Mouse (Mus musculus) thymus, adult 18-20 months (tissue): ENCODE data around the gene C1qtnf1.
"Not testable (repeated sequence)": the region's sequence is repeated elsewhere in the genome, so short reads cannot be mapped to it uniquely, and the experiment has no call there.

Source experiments
- DNase-seq, 2 experiments: peaks; one replicate each; pipeline ENCODE4 v3.0.0; 2022; ENCODE audit warnings: mixed read lengths in 2 of 2

The C1qtnf1 gene

DNA sequence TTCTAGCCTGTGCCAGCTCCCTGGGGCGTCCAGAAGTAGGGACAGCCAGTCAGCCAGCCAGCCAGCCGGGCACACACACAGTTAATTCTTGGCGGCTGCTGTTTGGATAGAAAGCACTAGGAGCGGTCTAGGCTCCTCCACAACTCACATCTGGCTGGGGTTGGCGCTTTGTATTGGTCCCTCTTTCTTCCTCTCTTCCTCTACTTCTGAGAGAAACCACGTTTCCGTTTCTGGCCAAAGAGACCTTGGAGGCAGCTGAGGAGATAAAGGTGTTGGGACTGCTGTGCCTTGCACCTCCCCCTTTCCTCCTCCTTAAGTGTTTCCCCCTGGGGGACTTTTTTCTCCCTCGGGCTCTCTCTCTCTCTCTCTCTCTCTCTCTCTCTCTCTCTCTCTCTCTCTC lies at the start of gene C1qtnf1:
C1qtnf1 (plus strand) TSS at position 218 of the 400 bp plus-strand sequence.
- peak in 1 of 2 experiments; percentile 47 for DNase-seq

DNA sequence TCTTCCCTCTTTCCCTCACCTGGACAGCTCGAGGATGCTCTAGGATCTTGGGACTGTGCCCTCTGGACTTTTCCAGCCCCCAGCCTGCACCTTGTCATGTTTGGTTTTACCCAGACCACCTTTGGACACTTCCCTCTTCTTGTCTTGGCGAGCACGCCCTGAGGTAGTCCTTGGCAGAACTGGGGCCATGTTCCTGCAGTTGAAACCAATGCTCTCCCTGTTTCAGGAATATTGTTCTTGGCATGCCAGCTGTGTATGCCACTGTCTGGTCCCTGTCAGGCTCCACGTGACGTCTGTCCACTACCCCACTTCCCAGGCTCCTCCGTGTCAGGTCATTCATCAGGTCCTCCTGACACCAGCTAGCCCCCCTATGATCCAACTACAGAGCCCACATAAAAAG lies 49.3 kb upstream of the C1qtnf1 start:
- no peak for DNase-seq

DNA sequence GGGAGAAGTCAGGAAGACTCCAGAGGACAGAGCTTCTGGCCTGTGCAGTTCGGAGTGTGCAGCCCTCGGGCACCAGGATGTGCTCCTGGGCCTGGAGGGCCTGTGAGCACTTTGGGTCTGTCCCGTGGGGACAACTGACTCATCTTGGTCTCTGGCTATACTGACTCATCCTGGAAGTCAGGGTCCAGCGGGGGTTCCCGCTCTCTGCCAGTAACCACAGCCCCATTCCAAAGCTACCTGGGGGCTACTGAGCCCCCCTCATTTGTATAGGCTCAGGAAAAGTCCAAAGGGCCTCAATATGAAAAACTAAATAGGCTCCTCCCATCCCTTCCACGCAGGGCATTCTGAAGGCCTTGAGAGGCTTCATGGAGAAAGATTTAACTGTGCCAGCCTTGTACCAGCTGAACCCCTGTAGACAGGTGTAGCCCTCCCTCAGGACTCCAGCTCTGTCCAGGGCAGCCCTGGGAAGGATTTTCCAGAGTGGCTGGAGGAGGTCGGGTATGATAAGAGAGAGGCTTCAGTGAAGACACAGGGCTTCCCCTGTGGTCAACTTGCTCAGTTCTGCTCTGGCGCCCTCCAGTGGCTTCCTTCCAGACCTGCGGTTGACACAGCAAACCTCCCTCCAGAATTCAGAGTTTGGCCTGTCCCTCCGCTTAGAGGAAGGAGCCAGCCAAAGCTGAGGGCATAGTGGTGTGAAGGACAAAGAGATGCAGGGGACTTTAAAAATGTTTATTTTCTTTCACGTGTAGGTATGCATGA lies 48.6 kb upstream of the C1qtnf1 start:
- DNase-seq = peak; percentile 54 to 59

DNA sequence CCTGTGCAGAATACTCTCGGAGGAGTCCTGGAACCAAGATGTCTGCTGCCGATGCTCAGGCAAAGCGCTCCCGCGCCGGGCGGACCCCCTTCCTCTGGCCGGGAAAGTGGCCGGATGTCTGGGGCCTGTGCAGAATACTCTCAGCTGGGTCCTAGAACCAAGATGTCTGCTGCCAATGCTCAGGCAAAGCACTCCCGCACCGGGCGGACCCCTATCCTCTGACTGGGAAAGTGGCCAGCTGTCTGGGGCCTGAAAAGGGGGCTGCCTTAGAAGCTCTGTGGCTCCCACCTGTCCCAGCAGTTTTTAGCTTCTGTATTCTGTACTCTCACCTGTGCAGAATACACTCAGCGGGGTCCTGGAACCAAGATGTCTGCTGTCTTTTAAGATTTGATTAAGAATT lies 40.2 kb upstream of the C1qtnf1 start:
- not testable (repeated sequence) for DNase-seq

DNA sequence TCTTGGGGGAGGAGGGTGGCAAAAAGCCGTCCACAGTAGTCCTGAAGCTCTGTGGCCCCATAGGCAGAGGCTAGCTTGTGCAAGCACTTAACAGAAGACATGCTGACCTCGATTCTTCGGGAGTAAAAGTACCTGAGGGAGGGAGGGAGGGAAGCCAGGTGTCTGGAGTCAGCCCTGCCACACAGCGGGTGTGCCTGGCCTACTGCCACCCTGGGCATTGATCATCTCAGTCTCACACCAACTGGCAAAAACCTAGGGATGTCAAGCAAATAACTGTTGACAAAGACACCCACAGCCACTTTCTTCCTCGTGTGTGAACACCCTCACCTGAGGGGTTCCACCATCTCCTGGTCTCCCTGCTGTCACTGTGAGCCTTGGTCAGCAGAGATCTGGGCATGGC lies 34.0 kb upstream of the C1qtnf1 start:
- DNase-seq = no peak

DNA sequence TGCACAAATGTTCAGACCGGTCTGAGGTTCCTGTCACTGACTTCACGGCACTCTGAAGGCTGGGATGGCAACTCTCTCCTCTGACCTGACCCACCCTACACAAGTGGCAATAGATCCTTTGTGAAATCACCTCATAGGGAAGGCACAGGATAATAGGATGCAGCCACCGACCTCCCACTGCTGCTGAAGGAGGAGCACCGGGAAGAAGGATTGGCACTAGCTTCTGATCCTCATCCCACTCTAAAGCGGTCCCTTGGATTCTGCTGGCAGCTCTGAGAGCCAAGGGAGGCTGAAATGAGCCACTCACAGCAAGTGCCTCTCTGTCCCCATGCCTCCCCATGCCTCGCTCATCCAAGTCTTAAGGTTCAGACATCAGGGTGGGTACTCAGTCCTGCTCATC lies 33.5 kb upstream of the C1qtnf1 start:
- no peak for DNase-seq

DNA sequence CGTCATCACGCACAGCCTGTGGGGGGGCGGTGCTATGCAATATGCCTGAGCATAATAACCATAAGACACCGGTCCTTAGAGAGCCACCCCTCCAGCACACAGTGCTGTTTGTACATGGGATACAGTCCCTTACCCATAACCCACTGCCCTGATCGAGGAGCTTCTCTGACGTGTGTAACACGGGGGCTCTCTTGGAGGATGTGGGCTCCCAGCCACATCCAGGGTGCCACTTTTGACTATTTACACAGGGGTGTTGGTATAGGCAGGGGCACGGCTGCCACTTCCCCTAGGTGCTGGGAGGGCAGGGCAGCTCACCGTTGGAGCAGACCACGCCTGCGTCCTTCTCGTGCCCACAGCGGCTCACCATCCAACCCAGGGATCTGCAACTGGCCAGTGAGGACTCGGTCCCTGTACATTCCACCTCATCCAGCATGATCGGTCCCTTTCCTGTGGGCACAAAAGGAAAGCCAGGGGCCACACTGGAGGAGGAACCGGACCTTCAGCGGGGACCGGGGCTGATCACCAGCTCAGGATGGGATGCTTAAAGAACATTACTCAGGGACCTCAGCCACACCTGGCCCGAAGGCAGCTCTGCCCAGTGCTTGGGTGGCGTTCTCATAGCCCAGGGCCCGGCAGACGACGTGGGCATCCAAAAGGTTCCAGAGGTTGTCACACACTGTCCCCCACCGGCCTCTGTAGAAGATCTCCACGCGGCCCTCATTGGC lies 30.0 kb upstream of the C1qtnf1 start:
- DNase-seq = no peak

DNA sequence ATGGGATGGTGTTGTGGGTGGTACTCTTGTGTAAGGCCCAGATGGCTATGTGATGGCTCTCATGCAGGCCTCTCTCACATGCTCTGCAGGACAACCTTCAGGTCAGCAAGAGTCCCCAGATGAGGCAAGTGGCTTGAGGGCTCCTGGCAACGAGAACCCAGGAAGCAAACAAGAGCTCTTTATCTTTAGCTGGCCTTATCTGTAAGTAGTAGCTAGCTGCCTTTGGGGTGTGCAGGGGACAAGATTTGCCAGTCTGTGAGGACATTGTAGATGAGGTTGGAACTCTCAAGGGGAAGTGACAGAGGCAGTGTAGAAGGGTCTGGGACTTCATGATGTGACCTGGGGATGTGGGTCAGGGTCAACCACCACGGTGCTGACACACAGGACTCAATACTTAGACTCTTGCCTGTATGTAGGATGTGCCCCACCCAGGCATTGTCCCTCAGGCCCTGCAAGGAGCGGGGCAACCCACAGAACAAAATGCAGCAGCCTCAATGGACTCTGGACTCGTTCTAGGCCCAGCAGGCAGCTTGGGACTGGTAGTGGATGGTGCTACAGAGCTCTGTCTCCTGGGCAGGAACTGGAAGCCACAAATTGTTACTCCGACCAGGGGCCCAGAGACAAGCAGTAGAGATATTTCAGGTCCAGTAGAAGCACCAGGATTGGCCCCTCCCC lies 28.0 kb upstream of the C1qtnf1 start:
- DNase-seq = peak in 1 of 2 experiments; percentile 1

DNA sequence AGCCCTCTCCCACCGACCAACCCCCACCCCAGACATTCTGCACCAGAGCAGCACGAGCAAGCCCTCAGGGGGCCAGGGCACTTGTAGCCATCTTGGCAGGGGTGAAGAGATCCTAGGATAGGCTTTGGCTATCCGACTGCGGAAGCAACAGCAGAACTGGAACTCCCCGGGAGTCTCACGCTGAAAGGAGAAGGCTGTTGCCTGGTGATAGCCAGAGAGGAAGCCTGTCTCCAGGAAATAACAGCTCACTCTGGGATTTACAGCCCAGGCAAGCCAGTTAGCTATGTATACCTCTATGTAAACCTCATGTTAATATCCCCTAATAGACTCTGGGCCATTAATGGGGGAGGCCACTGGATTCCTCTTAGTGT lies 27.5 kb upstream of the C1qtnf1 start:
- DNase-seq = peak in 1 of 2 experiments; percentile 1

DNA sequence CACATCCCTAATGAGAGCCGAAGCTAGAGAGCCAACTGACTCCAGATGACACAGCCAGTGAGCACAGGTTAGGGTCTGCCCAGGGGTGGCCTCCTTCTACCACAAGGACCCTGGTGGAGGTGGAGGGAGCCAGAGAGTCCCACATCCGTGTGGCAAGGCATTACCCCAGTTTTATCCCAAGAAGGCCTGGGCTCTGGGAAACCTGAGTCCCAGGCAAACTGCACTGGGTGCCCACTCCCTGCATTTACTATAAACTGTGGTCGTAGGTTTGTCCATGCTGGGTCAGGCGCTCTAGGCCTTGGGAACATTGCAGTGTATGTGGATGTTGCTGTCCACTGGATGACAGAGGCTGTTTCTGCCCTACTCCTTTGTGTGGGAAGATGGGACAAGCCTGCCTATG lies 26.8 kb upstream of the C1qtnf1 start:
- peak in 1 of 2 experiments; percentile 3 for DNase-seq

DNA sequence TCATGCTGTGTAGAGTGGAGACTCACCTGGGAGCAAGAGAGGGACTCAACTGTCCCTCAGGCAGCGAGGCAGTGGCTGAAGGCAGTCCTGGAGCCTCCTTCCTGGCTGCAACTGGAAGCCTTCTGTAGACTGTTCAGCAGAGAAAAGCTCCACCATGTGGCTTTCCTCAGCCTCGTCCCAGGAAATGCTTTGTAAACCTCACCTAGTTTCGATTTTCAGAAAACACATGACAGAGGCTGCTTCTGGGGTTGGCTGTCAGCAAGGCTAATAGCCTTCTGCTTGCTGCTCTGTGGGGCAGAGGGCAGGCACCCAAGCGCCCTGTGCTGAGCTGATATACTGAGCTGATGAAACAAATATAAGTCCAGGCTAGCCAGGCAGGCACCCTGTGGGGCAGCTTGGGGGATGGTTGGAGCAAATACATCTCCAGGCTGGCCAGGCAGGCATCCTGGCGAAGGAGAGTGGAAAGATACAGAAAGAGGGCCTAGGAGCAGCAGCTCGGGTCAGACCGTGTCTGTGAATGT lies 26.2 kb upstream of the C1qtnf1 start, which contains the start of gene Lgals3bp:
Lgals3bp (minus strand) TSS at position 333 of the 521 bp plus-strand sequence.
- DNase-seq = peak; percentile 51 to 68

DNA sequence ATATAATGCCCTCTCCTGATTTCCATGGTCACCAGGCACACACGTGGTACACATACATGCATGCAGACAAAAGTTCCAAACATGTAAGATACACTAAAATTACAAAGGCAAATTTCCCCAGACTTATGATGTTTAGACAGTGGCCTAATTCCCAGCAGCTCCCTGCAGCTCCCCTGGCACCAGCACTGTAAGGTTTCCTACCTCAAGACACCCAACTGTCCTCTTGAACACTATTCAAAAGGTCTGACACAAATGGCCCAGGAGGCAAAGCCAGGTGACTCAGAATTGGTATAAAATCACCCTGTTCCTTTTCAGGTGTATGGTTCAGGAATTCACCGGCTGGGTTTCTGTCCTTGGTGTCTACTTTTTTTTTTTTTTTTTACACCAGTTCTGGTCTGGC lies 24.8 kb upstream of the C1qtnf1 start:
- no peak for DNase-seq

DNA sequence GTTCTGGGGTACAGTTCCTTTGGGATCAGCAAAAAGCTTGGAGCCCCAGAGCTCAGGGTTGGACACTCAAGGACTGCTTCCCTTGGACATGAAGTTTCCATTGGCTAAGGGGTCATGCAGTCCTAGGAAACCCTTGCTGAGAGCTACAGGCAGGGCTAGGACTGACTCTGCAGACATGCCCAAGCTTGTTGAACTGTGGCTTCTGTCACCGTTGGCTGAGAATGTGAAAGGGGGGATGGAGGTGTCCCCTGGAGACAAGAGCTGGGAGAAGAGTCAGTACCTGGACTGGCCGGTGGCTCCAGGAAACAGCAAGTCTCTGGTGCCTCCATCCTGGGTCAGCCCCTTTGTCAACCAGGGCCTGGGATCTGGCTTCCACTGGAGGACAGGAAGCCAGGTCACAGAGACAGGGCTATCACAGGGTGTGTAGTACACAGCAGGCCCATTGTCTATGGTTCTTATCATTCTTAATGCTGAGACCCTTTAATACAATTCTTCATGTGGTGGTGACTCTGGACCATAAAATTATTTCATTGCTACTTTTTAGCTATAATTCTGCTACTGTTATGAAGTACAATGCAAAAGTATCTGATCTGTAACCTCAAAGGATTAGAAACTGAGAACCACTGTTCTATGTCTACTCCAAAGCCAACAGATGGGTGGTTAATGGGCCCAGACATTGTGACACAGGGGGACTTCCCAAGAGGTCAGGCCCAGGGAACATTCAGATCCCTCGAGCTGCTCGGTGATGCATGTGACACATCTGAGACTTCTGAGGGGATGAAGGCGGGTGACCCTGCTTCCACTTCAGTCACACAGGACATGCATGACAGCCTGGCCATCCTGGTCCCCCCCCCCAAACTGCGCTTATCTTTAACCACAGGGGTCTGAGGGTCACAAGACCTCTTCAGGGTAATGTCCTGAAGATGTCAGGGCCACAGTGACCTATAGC lies 23.8 kb upstream of the C1qtnf1 start:
- DNase-seq = peak in 1 of 2 experiments; percentile 1

DNA sequence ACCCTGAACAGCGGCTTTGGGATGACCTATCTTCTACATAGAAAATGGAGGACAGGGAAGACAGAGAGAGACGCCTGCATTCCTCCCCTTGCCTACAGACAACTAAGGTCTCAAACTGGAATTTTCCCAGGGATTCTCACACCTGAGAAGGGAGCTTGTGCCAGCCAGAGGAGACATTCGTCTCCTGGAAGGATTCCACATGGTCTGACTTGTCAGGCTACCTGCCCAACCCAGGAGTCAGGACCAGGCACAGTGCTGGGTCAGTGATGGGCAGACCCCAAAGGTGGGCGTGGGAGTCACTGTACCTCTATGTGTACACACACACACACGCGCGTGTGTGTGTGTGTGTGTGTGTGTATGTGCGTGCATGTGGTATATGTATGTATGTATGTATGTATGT lies 22.7 kb upstream of the C1qtnf1 start:
- no peak for DNase-seq

DNA sequence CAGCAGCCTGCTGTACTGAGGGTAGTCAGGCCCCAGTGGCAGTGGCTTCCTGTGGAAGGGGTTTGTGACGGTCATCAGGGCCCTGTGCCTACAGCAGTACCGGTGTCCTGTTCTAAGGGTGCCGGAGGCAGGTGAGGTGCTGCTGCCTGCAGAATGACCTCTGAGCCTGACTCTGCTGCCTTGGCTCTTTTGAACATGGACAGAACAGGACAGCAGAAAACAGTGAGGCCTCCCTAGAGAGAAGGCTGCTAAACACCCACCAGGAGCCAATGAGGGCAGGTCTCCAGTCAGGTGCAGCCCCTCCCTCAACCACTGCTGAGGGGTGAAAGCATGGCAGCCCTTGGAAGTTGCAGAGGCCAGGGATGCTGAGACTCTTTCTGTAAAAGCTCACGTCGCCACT lies 21.5 kb upstream of the C1qtnf1 start:
- no peak for DNase-seq

DNA sequence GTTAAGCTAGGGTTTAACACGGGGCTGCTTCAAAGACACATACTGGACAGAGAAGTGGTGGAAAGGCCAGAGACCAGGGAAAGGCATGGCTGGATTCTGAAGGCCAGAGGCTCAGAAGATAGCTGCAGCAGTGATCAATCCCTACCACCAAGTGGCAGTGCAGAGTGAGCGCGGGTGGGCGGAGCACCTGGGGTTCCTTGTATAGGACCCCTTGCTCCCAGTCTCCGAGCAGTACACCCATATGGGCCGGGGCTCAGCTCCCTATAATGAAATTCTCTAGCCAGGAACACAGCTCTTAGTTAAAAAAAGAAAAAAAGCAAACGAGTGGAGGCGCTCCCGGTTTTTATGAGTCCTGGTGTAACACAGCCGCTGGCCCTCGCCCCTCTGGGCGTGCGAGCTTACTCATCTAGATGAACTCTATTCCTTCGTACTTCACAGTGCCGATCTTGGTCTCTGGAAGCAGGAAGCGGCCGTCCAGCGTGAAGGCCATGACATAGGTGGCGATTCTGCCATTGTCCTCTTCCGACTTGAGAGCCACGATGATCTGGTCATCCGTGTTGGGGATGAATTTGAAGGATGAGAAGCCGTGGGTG lies 20.6 kb upstream of the C1qtnf1 start:
- DNase-seq = peak in 1 of 2 experiments; percentile 22

DNA sequence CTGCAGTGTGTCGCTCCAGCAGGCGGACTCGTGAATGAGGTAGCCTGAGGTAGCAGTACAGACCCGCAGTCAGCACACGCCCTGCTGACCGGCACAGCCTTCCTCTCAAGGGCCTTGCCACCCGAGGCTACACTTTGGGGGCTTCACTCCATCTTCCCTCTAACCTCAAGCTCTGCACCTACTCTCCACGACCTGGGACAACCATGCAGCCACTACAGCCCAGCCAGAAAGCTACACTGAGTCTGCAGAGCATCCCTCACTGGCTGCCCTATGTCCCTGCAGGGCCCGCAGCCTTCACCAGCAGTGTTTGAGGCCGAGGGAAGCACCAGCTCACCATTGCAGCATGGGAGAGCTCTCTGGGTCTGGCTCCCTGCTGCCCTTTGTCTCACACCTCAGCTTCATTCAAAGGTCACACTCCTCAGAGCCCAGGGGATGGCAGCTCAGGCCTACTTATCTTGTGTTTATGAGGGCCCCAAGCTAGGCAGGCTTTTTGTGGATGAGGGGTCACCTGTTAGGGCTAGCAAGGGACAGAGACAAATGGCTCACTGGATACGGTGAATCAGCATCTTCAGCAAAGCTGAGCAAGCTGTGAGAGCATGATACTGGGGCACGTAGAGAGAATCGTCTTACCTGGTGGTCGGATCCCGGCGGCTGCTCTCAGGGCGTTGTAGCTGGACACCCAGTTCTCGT lies 19.8 kb upstream of the C1qtnf1 start:
- peak in 1 of 2 experiments; percentile 0 for DNase-seq

DNA sequence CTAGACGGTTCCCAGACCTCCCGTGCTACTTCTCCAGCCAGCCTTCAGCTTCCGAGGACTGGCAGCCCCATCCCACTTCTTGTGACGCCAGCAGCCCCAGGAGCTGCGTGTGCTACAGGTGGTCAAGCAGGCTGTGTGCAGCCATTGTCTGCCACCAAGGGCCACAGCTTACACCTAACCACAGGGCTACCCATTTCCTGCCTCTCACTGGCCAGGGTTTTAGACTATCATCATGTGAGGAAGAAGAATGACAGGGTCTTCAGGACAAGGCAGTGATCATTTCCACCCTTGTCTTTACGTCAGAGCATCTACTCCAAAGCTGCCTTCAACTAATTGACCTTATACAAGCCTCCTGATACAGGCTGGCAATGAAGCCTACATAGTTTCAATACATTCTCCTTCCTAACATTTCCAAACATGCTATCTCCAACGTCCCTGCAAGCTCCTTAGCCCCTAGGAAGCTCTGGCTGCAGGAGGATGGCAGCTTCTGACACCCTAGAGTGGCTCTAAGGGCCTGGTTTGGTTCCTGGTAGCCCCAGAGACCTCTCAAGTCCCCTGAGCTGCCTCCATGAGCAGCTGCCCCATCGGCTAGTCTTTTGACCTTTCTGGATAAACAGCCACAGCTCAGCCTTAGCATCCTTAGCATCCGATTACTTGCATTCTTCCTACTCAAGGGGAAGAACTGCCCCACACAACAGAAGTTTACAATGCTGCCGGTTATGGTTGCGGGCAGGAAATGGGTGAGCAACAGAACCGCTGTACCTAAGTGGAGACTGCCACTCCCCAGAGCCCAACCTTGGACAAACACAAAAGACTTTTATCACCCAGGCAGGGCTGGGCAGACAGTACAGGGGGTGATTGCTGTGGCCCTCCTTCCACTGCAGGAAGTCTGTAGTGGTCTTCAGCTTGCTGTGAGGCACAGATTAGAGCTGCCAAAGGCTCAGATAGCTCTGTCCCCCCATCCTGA lies 18.6 kb upstream of the C1qtnf1 start:
- DNase-seq = no peak

DNA sequence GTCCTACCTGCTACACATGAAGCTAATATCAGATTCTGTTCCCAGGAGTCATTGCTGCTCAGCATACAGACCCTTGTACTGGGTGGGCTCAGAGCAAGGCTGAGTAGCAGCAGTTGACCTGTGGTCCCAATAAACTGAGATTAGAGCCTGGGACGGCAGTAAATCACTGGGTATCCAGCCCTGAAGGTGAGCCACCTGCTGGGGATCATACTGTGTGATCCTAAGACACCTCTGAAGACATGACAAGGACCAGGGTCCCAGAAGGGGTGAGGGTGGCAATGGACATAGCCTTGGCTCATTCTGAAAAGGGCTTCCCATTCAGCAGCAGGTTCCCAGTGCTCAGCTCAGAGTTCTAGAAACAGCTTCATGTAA lies 17.9 kb upstream of the C1qtnf1 start:
- no peak for DNase-seq

DNA sequence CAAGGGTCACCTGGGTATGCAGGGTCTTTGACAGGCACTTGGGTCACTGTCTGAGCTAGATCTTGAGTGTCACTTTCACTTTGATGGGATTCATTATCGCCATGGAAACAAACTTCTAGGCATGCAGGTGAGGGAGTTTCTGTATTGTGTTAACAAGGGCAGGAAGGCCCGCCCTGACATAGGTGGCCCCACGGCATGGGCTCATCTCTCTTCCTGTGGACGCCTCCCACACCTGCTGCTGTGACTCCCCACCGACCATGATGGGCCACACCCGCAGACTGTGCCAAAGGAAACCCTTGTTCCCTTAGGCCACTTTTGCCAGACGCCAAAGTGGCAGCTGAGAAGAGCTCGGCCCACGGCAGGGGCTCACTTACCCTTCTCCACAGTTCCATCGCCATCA lies 17.5 kb upstream of the C1qtnf1 start:
- DNase-seq = no peak
